Mouse (Mus musculus): ENCODE results near the gene Kdm4a. TPM values are rescaled to one million over a fixed set of nuclear protein-coding genes. Genes with fewer than 3 reads are reported as not detected.

Kdm4a gene
- polyA plus RNA-seq, 1 experiment from 2014 or later = 51.4 TPM

- Histone ChIP-seq H3K4me2 (ENCODE audit: low read length) (no peak overlapping the region), H3K27ac (ENCODE audit: low read depth, low read length) (no peak overlapping the region), H3K9ac (ENCODE audit: low read length) (no peak overlapping the region), H3K36me3 (ENCODE audit: control insufficient read depth, insufficient read depth, low read length) (peaks cover 93% of the 10 kb centered on the region), H3K27me3 (replicated peaks; ENCODE audit: control insufficient read depth, insufficient read depth, low read length) (no peaks in the 10 kb centered on the region), H3K4me1 (ENCODE audit: control insufficient read depth, insufficient read depth, low read length) (no peaks in the 10 kb centered on the region), H3K9me3 (replicated peaks; ENCODE audit: control insufficient read depth, low read length) (no peaks in the 10 kb centered on the region), H3K4me3 (ENCODE audit: low read depth, low read length) (no peak overlapping the region)
- DNase-seq (ENCODE audit: low spot score) = no peak
- no peak for ATAC-seq
- 89% methylated on average over 10 of the region's 10 CpGs for WGBS
Observed at GRCm38 (mm10) chr4:118148317-118148687, 31.5 kb downstream of the Kdm4a start.

GRCm38 (mm10) chr4:118147547-118148316 lies 32.1 kb downstream of the Kdm4a start:
- 95% methylated on average over 19 of the region's 19 CpGs for WGBS
- DNase-seq (ENCODE audit: low spot score) = no peak

GRCm38 (mm10) chr4:118147090-118147489 lies 32.8 kb downstream of the Kdm4a start:
- Histone ChIP-seq H3K9ac (ENCODE audit: low read length) (no peak overlapping the region), H3K4me2 (ENCODE audit: low read length) (no peak overlapping the region), H3K27ac (ENCODE audit: low read depth, low read length) (no peak overlapping the region), H3K4me3 (ENCODE audit: low read depth, low read length) (no peak overlapping the region), H3K27me3 (replicated peaks; ENCODE audit: control insufficient read depth, insufficient read depth, low read length) (no peaks in the 10 kb centered on the region), H3K9me3 (replicated peaks; ENCODE audit: control insufficient read depth, low read length) (no peaks in the 10 kb centered on the region), H3K4me1 (ENCODE audit: control insufficient read depth, insufficient read depth, low read length) (no peaks in the 10 kb centered on the region), H3K36me3 (ENCODE audit: control insufficient read depth, insufficient read depth, low read length) (peaks cover 93% of the 10 kb centered on the region)
- no peak for DNase-seq (ENCODE audit: low spot score)
- no peak for ATAC-seq
- 84% methylated on average over 10 of the region's 10 CpGs for WGBS

More at GRCm38 (mm10) chr4:118147547-118148316, 32.1 kb downstream of the Kdm4a start:
- Histone ChIP-seq H3K4me2 (ENCODE audit: low read length) (no peak overlapping the region), H3K9me3 (replicated peaks; ENCODE audit: control insufficient read depth, low read length) (no peaks in the 10 kb centered on the region), H3K4me3 (ENCODE audit: low read depth, low read length) (no peak overlapping the region), H3K27me3 (replicated peaks; ENCODE audit: control insufficient read depth, insufficient read depth, low read length) (no peaks in the 10 kb centered on the region), H3K27ac (ENCODE audit: low read depth, low read length) (no peak overlapping the region), H3K4me1 (ENCODE audit: control insufficient read depth, insufficient read depth, low read length) (no peaks in the 10 kb centered on the region), H3K36me3 (ENCODE audit: control insufficient read depth, insufficient read depth, low read length) (peaks cover 93% of the 10 kb centered on the region), H3K9ac (ENCODE audit: low read length) (no peak overlapping the region)
- ATAC-seq = no peak

- Histone ChIP-seq H3K4me3 (ENCODE audit: low read depth, low read length) (no peak overlapping the region), H3K4me2 (ENCODE audit: low read length) (no peak overlapping the region), H3K27me3 (replicated peaks; ENCODE audit: control insufficient read depth, insufficient read depth, low read length) (no peaks in the 10 kb centered on the region), H3K4me1 (ENCODE audit: control insufficient read depth, insufficient read depth, low read length) (no peaks in the 10 kb centered on the region), H3K9ac (ENCODE audit: low read length) (no peak overlapping the region), H3K27ac (ENCODE audit: low read depth, low read length) (no peak overlapping the region), H3K36me3 (ENCODE audit: control insufficient read depth, insufficient read depth, low read length) (peaks cover 96% of the 10 kb centered on the region), H3K9me3 (replicated peaks; ENCODE audit: control insufficient read depth, low read length) (no peaks in the 10 kb centered on the region)
- 93% methylated on average over 9 of the region's 9 CpGs for WGBS
- ATAC-seq (no peak), DNase-seq (ENCODE audit: low spot score) (no peak)
Observed at GRCm38 (mm10) chr4:118144324-118144723, 35.5 kb downstream of the Kdm4a start.

- Histone ChIP-seq H3K27ac (ENCODE audit: low read depth, low read length) (no peak overlapping the region), H3K27me3 (replicated peaks; ENCODE audit: control insufficient read depth, insufficient read depth, low read length) (no peaks in the 10 kb centered on the region), H3K4me3 (ENCODE audit: low read depth, low read length) (no peak overlapping the region), H3K36me3 (ENCODE audit: control insufficient read depth, insufficient read depth, low read length) (peaks cover 94% of the 10 kb centered on the region), H3K4me1 (ENCODE audit: control insufficient read depth, insufficient read depth, low read length) (no peaks in the 10 kb centered on the region), H3K9ac (ENCODE audit: low read length) (no peak overlapping the region), H3K4me2 (ENCODE audit: low read length) (no peak overlapping the region), H3K9me3 (replicated peaks; ENCODE audit: control insufficient read depth, low read length) (no peaks in the 10 kb centered on the region)
- ATAC-seq = no peak
- WGBS = 85% methylated on average over 7 of the region's 7 CpGs
- no peak for DNase-seq (ENCODE audit: low spot score)
Observed at GRCm38 (mm10) chr4:118143679-118144078, 36.2 kb downstream of the Kdm4a start.

- Histone ChIP-seq H3K27ac (ENCODE audit: low read depth, low read length) (no peak overlapping the region), H3K4me2 (ENCODE audit: low read length) (no peak overlapping the region), H3K9me3 (replicated peaks; ENCODE audit: control insufficient read depth, low read length) (no peaks in the 10 kb centered on the region), H3K4me1 (ENCODE audit: control insufficient read depth, insufficient read depth, low read length) (no peaks in the 10 kb centered on the region), H3K27me3 (replicated peaks; ENCODE audit: control insufficient read depth, insufficient read depth, low read length) (no peaks in the 10 kb centered on the region), H3K4me3 (ENCODE audit: low read depth, low read length) (no peak overlapping the region), H3K9ac (ENCODE audit: low read length) (no peak overlapping the region), H3K36me3 (ENCODE audit: control insufficient read depth, insufficient read depth, low read length) (peaks cover 93% of the 10 kb centered on the region)
- DNase-seq (ENCODE audit: low spot score) = no peak
- WGBS = 94% methylated on average over 5 of the region's 5 CpGs
- no peak for ATAC-seq
Observed at GRCm38 (mm10) chr4:118141511-118141910, 38.3 kb downstream of the Kdm4a start.

- H3K27ac ChIP-seq (ENCODE audit: low read depth, low read length) = no peak overlapping the region
- peak; percentile 19 for DNase-seq (ENCODE audit: low spot score)
- H3K4me2 ChIP-seq (ENCODE audit: low read length) = no peak overlapping the region
- no peak for ATAC-seq
- 0 out of 2 replicates have a peak, but pooled peaks cover 1% of the 10 kb centered on the region for H3K4me1 ChIP-seq (ENCODE audit: control insufficient read depth, insufficient read depth, low read length)
- no peaks in the 10 kb centered on the region for H3K27me3 ChIP-seq (replicated peaks; ENCODE audit: control insufficient read depth, insufficient read depth, low read length)
- H3K36me3 ChIP-seq (ENCODE audit: control insufficient read depth, insufficient read depth, low read length) = peaks cover 73% of the 10 kb centered on the region
- H3K9ac ChIP-seq (ENCODE audit: low read length) = no peak overlapping the region
- 59% methylated on average over 5 of the region's 5 CpGs for WGBS
- no peaks in the 10 kb centered on the region for H3K9me3 ChIP-seq (replicated peaks; ENCODE audit: control insufficient read depth, low read length)
- no peak overlapping the region for H3K4me3 ChIP-seq (ENCODE audit: low read depth, low read length)
Observed at GRCm38 (mm10) chr4:118138891-118139290, 41.0 kb downstream of the Kdm4a start.

- Histone ChIP-seq H3K36me3 (ENCODE audit: control insufficient read depth, insufficient read depth, low read length) (peaks cover 62% of the 10 kb centered on the region), H3K9me3 (replicated peaks; ENCODE audit: control insufficient read depth, low read length) (no peaks in the 10 kb centered on the region), H3K4me1 (ENCODE audit: control insufficient read depth, insufficient read depth, low read length) (0 out of 2 replicates have a peak, but pooled peaks cover 5% of the 10 kb centered on the region), H3K9ac (ENCODE audit: low read length) (no peak overlapping the region), H3K4me3 (ENCODE audit: low read depth, low read length) (no peak overlapping the region), H3K27me3 (replicated peaks; ENCODE audit: control insufficient read depth, insufficient read depth, low read length) (no peaks in the 10 kb centered on the region), H3K4me2 (ENCODE audit: low read length) (no peak overlapping the region), H3K27ac (ENCODE audit: low read depth, low read length) (no peak overlapping the region)
- 86% methylated on average over 16 of the region's 16 CpGs for WGBS
- no peak for ATAC-seq
- DNase-seq (ENCODE audit: low spot score) = no peak
Observed at GRCm38 (mm10) chr4:118137857-118138256, 42.0 kb downstream of the Kdm4a start.

- Histone ChIP-seq H3K4me1 (ENCODE audit: control insufficient read depth, insufficient read depth, low read length) (0 out of 2 replicates have a peak, but pooled peaks cover 5% of the 10 kb centered on the region), H3K36me3 (ENCODE audit: control insufficient read depth, insufficient read depth, low read length) (peaks cover 57% of the 10 kb centered on the region), H3K27ac (ENCODE audit: low read depth, low read length) (no peak overlapping the region), H3K4me2 (ENCODE audit: low read length) (no peak overlapping the region), H3K9ac (ENCODE audit: low read length) (no peak overlapping the region), H3K27me3 (replicated peaks; ENCODE audit: control insufficient read depth, insufficient read depth, low read length) (no peaks in the 10 kb centered on the region), H3K9me3 (replicated peaks; ENCODE audit: control insufficient read depth, low read length) (no peaks in the 10 kb centered on the region), H3K4me3 (ENCODE audit: low read depth, low read length) (no peak overlapping the region)
- DNase-seq (ENCODE audit: low spot score) (peak; percentile 15), ATAC-seq (no peak)
- WGBS = 81% methylated on average over 10 of the region's 10 CpGs
Observed at GRCm38 (mm10) chr4:118137311-118137710, 42.5 kb downstream of the Kdm4a start.

Measured in forebrain, embryonic 14.5 days (tissue).